Mouse (Mus musculus) NIH3T3 (cell line): ENCODE results near the gene Olfr128.
"Not testable (repeated sequence)": the region's sequence is repeated elsewhere in the genome, so short reads cannot be mapped to it uniquely, and the experiment has no call there.

Source experiments
- DNase-seq: peaks from one replicate; pipeline ENCODE4 v3.0.0-alpha.2; 2012; ENCODE audit warnings: low read depth

Olfr128 gene

GRCm38 (mm10) chr17:37920248-37920647 is at the start of gene Olfr128:
Gene Olfr128 (plus strand): TSS chr17:37920548.
- no peak for DNase-seq

GRCm38 (mm10) chr17:37873830-37874229 is 46.5 kb upstream of the Olfr128 start:
- DNase-seq, result no peak

DNA sequence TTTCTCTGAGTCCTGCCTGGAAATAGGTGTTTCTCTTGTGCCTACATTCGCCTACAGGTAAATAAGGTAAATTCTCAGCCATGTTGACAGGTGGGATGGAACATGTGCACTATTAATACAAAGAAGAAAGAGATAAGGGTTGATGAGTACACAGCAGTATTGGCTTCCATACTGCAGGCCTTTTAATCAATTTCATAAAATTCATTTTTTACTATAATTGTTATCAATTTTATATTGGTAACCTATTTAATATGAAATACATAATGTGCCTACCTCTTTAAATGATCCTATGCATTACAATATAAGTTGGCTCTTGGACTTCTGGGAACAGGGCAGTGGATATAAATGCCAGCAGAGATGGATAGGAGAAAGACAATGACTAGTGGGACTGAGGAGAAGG is 20.2 kb upstream of the Olfr128 start, which contains the start of gene Olfr127:
Gene Olfr127, plus strand, starts transcription at position 301 of the 400 bp plus-strand sequence.
- no peak for DNase-seq

DNA sequence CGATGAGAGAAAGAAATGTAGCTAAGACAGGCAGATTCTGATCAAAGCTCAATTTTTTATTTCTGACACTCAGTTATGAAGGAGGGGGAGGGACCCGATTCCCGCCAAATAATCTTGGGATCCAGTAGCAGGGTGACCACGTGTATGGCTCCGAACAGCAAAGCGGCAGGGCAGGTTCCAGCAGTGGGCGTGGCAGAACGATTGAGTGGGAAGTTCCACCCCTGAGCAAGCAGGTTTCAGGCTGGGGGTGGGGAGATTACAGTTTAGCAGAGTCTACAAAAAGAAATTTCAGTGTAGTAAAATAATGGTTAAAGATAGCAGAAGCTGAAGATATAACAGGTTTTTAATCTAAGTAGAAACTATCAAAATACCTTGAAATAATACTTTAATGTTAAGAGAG is 13.5 kb upstream of the Olfr128 start:
- DNase-seq, result not testable (repeated sequence)

DNA sequence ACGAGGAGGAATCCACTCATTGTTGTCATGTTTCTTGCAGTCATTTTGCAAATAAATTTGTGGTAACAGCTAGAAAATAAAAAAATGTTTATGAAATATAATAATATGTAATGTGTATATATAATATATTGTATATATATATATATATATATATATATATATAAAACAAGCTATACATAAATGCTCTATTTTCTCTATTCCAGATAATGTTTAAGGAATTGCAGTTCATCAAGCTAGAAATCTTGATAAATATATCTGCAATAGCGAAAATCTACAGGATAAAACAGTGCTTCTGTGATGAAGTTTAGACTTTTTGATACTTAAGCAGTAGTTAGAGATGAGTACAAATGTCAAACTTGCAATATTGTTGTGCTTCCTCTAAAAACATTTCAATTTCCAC is 32.6 kb downstream of the Olfr128 start, which contains the start of gene Olfr761:
Gene Olfr761, minus strand, starts transcription at position 101 of the 400 bp plus-strand sequence.
- no peak for DNase-seq

DNA sequence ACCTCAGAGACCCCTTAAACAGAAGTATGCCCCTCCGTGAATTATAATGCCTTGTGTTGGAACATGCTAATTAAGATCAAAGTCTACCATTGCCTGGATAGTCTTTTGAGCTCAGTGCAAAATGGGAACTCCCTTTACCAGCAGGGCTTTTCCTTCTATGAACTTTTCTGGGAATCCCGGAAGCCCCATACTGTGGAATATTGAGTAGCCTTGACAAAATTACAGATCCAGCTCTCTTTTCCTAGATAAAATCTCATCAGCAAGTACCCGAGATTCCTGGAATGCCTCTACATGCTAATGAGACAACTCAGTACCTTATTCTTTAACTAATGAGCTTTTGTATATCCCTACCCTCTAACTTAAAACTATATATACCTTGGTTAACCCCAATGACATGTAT is 53.2 kb downstream of the Olfr128 start:
- DNase-seq, result no peak
